Mouse (Mus musculus) large intestine, adult 2 months (tissue): ENCODE data around the gene Grin3a. TPM values are rescaled to one million over a fixed set of nuclear protein-coding genes. Genes with fewer than 3 reads are reported as not detected.
"Not testable (repeated sequence)": the region's sequence is repeated elsewhere in the genome, so short reads cannot be mapped to it uniquely, and the experiment has no call there.

Source experiments
- DNase-seq: peaks from one replicate; pipeline ENCODE4 v3.0.0-alpha.2; 2012; ENCODE audit warnings: low read depth, low spot score
- WGBS: fragments of 180-500 bp; shearing (Covaris S2); methylation state at CpG from one replicate; pipeline ENCODE4 v1.1.7; 2018; 5-methylcytosine and 5-hydroxymethylcytosine counted together
- polyA plus RNA-seq: library from polyadenylated mRNA; depleted of rRNA; stranded (reverse); fragments of >200 nt; gene quantifications from 2 replicates; pipeline ENCODE4 v1.2.3, GENCODE M21; 2012

The Grin3a gene
- polyA plus RNA-seq, 1 experiment = 0.04 TPM

GRCm38 (mm10) chr4:49688594-49689288 lies 156.8 kb downstream of the Grin3a start:
- 33% methylated on average over 9 of the region's 9 CpGs for WGBS
- peak; percentile 38 for DNase-seq

DNA sequence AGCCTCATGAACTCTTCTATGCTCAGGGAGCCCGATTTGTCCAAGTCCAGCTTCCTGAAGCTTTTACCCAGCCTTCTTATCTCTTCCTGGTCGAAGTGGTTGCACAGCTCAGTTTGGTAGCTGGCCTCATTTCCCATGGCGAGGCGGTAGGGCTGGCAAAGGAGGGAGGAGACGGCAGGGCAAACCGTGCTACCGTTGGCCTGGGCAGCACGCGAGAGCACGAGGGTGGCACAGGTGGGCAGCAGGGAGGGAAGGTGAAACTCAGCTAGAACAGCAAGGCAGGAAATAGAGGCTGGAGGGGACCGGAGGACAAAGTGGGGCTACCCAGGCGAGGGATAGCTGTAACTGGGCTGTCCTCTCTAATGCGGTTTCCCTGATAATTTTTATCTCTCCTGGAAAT lies 163.7 kb downstream of the Grin3a start, which contains the start of gene Ppp3r2:
TSS of gene Ppp3r2 (minus strand) at position 213 of the 400 bp plus-strand sequence.
- 89% methylated on average over 13 of the region's 13 CpGs for WGBS
- DNase-seq = no peak

- WGBS = 85% methylated on average over 11 of the region's 11 CpGs
- DNase-seq = no peak
These were observed 165.2 kb downstream of the Grin3a start for GRCm38 (mm10) chr4:49680171-49680875.

DNA sequence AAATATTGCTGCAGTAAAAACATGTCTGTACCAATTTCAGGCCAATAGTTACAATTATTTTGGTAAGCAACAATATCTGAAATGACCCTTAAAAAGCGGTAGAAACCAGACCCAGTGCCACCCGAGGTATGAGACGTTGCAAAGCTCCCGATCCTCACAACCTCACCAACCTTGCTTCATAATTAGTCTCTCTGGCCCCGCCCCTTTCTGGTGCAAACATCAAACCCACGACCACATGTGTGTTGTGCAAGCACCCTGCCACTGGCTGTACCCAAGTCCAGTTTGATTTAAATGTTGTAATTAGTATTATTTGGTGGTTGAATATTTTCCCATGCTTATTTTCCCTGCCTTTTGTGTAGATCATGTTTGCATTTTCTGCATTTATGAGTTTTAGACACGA lies 168.8 kb downstream of the Grin3a start:
- 52% methylated on average over 7 of the region's 7 CpGs for WGBS
- DNase-seq = no peak

GRCm38 (mm10) chr4:49676071-49676470 lies 169.5 kb downstream of the Grin3a start:
- WGBS = 75% methylated on average over 6 of the region's 6 CpGs
- no peak for DNase-seq

DNA sequence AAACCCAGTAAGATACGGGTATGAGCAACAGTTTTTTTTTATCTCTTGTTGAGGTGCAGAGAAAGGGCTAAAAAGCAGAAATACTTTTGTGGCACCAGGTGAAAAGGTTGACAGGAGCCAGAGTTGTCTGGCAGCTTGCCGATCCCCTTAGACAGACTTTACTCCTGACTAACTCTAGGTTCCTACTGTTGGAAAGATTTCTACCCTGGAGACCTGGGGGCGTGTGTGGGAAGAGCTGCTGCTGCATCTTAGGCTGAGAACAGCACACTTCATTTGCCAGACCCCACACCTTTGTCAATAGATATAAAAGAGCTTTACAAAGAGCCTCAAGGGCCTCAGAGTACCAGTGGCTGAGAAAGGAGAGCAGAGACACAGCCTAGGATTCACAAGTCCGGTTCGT lies 180.7 kb downstream of the Grin3a start:
- no peak for DNase-seq
- 81% methylated on average over 5 of the region's 5 CpGs for WGBS

- no peak for DNase-seq
- 88% methylated on average over 4 of the region's 4 CpGs for WGBS
These were observed 183.3 kb downstream of the Grin3a start for GRCm38 (mm10) chr4:49662231-49662630.

DNA sequence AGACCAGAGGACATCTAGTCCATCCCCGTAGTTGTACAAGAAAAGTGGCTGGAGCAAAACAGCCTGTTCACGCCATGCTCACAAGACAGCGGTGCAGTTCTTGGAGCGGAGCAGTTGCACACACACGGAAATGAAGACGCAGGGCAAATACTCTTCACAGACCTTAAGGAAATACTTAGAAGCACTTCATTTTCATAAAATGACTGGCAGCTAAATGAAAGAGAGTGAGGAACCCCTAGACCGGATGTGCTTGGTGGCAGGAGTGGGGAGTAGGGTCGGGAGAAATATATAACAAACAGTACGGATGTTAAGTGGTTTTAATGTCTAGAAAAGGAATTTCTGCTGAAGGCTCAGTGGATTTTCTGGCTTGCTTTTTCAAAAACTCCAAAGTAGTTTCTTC lies 183.9 kb downstream of the Grin3a start:
- WGBS = 95% methylated on average over 9 of the region's 9 CpGs
- no peak for DNase-seq

DNA sequence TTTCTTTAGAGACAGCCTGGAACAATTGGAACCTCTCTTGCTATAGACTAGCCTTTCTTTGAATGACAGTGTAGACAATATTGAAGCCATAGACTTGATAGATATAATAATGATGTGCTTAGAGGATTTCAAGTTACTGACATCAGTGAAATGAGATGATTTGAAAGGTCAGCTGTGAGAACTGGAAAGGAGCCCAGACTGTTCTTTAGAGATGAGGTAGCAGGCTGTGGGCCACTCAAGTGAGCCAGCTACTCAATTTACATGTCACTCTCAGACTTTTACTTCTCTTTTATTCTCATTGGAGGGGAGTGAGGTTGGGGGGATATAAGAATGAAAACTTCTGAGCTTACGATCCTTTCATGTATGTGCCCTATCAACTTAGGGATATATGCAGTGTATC lies 186.1 kb downstream of the Grin3a start:
- WGBS = 95% methylated on average over 1 of the region's 1 CpGs
- DNase-seq = no peak

DNA sequence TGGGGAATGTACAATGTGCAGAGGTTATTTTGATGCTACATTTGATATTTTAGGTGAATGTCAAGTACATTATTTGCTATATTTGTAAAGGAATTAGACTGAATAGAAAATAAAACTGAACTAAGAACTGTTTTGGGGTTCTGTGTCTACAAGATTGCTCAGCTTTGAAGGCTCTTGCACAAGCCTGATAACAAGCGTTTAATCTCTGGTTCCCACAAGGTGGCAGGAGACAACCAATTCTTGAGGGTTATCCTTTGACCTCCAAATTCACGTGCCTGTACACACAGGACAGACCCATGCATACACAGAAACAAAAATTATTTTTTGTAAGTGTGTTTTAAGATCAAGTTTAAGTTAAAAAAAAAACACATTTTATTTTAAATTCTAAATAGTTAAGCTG lies 205.6 kb downstream of the Grin3a start:
- DNase-seq = no peak
- WGBS = 52% methylated on average over 2 of the region's 2 CpGs

DNA sequence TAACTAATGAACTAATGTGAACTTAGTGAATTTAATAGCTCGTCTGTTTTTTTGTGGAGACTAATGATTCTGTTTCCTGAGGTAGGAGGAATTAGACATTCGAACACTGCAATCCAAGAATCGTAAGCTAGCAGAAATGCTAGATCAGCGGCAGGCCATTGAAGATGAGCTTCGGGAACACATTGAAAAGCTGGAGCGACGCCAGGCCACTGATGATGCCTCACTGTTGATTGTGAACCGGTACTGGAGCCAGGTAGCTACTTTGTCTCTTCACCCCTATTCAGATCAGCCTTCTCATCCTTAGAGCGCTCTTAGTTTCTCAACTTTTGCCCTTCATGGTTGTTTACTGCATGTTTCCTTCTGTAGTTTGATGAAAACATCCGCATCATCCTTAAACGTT lies 207.7 kb downstream of the Grin3a start:
- no peak for DNase-seq
- WGBS = 88% methylated on average over 11 of the region's 11 CpGs

DNA sequence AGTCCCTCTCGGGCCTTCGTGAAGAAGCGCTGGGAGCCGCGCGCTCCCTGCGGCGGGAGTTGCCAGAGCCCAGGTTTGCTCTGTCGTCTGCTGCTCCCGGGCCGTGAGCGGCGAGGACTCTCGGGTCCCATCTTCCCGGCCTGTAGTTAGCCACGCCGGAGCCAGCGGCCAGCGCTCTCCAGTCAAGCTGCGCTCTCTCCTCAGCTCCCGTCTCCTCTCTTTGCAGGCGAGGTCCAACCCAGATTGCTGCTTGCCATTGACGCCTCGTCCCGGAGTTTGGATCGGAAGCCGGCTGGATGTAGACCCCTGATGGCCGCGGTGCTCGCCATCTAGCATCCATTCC lies 213.4 kb downstream of the Grin3a start:
- DNase-seq = no peak
- under 1% methylated on average over 30 of the region's 30 CpGs for WGBS

GRCm38 (mm10) chr4:49631319-49632138 lies 214.0 kb downstream of the Grin3a start, which contains the start of gene Rnf20:
Gene Rnf20, plus strand, starts transcription at chr4:49632006.
- DNase-seq = peak; percentile 78
- 2% methylated on average over 37 of the region's 37 CpGs for WGBS

GRCm38 (mm10) chr4:49628941-49629340 lies 216.6 kb downstream of the Grin3a start:
- no peak for DNase-seq
- WGBS = 76% methylated on average over 5 of the region's 5 CpGs

DNA sequence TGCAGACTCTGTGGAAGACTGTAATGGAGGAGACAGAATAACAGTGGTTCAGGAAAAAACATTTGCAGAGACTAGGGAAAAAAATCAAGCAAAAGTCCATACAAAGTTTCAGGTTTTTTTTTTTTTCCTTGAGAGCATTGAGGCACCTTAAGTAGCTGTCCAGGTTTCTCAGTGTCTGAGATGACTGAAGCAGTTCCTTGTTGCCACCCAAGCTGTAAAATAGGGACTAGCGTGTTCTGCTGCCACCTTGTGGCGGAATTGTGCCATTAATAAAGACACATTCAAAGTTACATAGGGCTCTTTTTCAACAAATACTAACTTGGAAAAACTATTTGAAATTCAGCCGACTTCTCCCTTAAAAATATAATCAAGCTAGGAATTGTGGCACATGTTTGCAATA lies 218.6 kb downstream of the Grin3a start:
- under 1% methylated on average over 3 of the region's 3 CpGs for WGBS
- DNase-seq = peak; percentile 64

- WGBS = 86% methylated on average over 4 of the region's 4 CpGs
- DNase-seq = not testable (repeated sequence)
These were observed 220.6 kb downstream of the Grin3a start for GRCm38 (mm10) chr4:49624969-49625368.

- DNase-seq = no peak
- 61% methylated on average over 4 of the region's 4 CpGs for WGBS
These were observed 221.6 kb downstream of the Grin3a start for GRCm38 (mm10) chr4:49623916-49624315.

DNA sequence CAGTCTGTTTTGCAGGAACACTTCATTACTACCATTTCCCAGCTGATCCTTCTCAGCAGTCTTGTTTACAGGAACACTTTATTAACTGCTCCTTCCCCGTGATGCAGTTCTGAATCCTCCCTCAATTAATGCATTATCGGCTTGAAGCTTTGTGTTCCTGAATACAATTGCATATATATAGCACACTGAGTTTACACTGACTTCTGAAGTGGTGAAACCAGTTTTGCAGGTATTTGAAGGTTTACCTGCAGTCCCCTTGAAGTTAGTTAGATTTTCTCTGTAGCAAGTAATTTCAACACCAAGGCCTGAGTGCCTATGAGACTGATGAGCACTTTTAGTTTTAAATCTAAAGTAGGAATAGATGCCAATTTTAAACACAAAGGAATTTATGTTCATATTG lies 223.3 kb downstream of the Grin3a start:
- 28% methylated on average over 2 of the region's 2 CpGs for WGBS
- no peak for DNase-seq

- not testable (repeated sequence) for DNase-seq
- 78% methylated on average over 7 of the region's 7 CpGs for WGBS
These were observed 225.7 kb downstream of the Grin3a start for GRCm38 (mm10) chr4:49619861-49620260.

DNA sequence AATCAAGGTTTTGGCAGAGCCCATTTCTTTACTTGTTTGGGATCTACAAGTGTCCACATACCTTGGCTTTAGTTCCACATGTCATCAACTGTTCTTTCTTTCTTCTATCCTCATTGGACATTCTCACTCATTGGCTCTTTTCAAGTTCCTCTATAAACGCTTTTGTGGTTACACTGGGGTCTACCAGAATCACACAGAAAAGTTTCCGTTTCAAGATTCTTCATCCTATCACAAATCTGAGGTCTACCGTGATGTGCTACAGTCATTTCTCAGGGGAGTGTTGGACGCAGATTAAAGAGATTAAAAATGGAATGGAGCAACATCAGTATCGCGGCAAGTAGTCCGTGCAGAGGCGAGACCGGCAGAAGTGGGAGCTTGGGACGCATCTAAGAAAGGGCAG lies 228.6 kb downstream of the Grin3a start:
- WGBS = 87% methylated on average over 10 of the region's 10 CpGs

More for the DNA sequence above, 228.6 kb downstream of the Grin3a start:
- no peak for DNase-seq
